Mouse (Mus musculus): ENCODE results near the gene Pde4c. TPM values are rescaled to one million over a fixed set of nuclear protein-coding genes. Genes with fewer than 3 reads are reported as not detected.
A peak's percentile ranks its signal among the peaks of the same experiment; 100 is the strongest.

Pde4c gene
- polyA plus RNA-seq, 1 experiment from 2014 or later: 0.45 TPM

- WGBS: 55% methylated on average over 8 of the region's 8 CpGs
- Histone ChIP-seq H3K9me3 (no peaks in the 10 kb centered on the region), H3K36me3 (peaks cover 24% of the 10 kb centered on the region), H3K4me2 (peak overlapping the region; percentile 96), H3K27me3 (replicated peaks) (no peaks in the 10 kb centered on the region), H3K4me1 (peaks cover 31% of the 10 kb centered on the region), H3K4me3 (replicated peaks) (peak overlapping the region; percentile 75), H3K9ac (no peak overlapping the region), H3K27ac (peak overlapping the region; percentile 65; the same call in 1 of the 2 replicates)
- no peak for ATAC-seq (ENCODE audit: insufficient read depth, low FRiP score, low read depth)
These were observed 67.3 kb downstream of the Pde4c start for GRCm38 (mm10) chr8:70790846-70791245.

- H3K4me1 ChIP-seq: peaks cover 31% of the 10 kb centered on the region
These were observed 67.8 kb downstream of the Pde4c start for GRCm38 (mm10) chr8:70791294-70791701.

GRCm38 (mm10) chr8:70791975-70792691 lies 68.6 kb downstream of the Pde4c start:
- Histone ChIP-seq H3K4me3 (replicated peaks) (peak overlapping the region; percentile 75), H3K9ac (peak overlapping the region; percentile 88; the same call in 1 of the 2 replicates), H3K9me3 (no peaks in the 10 kb centered on the region), H3K36me3 (peaks cover 12% of the 10 kb centered on the region; the same call in 1 of the 2 replicates), H3K4me2 (peak overlapping the region; percentile 96), H3K27ac (peak overlapping the region; percentile 85), H3K27me3 (replicated peaks) (no peaks in the 10 kb centered on the region), H3K4me1 (peaks cover 35% of the 10 kb centered on the region)
- peak; percentile 70 for ATAC-seq (ENCODE audit: insufficient read depth, low FRiP score, low read depth)
- WGBS: 3% methylated on average over 57 of the region's 58 CpGs

More at GRCm38 (mm10) chr8:70791294-70791701, 67.8 kb downstream of the Pde4c start:
- peak overlapping the region; percentile 75 for H3K4me3 ChIP-seq (replicated peaks)
- H3K9me3 ChIP-seq: no peaks in the 10 kb centered on the region
- peak overlapping the region; percentile 85; the same call in 1 of the 2 replicates for H3K27ac ChIP-seq
- WGBS: 50% methylated on average over 7 of the region's 7 CpGs
- H3K36me3 ChIP-seq: peaks cover 20% of the 10 kb centered on the region
- H3K9ac ChIP-seq: peak overlapping the region; percentile 88; the same call in 1 of the 2 replicates
- no peak for ATAC-seq (ENCODE audit: insufficient read depth, low FRiP score, low read depth)
- peak overlapping the region; percentile 96 for H3K4me2 ChIP-seq
- H3K27me3 ChIP-seq (replicated peaks): no peaks in the 10 kb centered on the region

DNA sequence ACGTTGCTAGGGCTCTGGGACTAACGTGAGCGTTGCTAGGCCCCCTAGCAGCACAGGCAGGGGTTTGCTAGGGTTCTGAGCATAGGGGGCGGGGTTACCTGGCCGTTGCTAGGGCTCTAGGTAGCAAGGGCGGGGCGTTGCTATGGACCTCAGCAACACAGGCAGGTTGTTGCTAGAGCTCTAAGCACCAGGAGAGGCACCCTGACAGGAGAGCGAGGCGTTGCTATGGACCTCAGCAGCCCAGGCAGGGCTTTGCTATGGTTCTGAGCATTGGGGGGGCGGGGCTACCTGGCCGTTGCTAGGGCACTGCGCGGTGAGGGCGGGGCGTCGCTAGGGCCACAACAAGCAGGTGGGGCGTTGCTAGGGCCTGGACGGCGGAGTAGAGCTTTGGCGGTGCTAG lies 69.2 kb downstream of the Pde4c start:
- peak overlapping the region; percentile 85 for H3K27ac ChIP-seq
- H3K36me3 ChIP-seq: 0 out of 2 replicates have a peak, but pooled peaks cover 7% of the 10 kb centered on the region
- H3K4me2 ChIP-seq: peak overlapping the region; percentile 96
- H3K4me3 ChIP-seq (replicated peaks): peak overlapping the region; percentile 75
- no peaks in the 10 kb centered on the region for H3K9me3 ChIP-seq
- H3K4me1 ChIP-seq: peaks cover 37% of the 10 kb centered on the region
- peak; percentile 48 for ATAC-seq (ENCODE audit: insufficient read depth, low FRiP score, low read depth)
- under 1% methylated on average over 18 of the region's 20 CpGs for WGBS
- H3K27me3 ChIP-seq (replicated peaks): no peaks in the 10 kb centered on the region
- no peak overlapping the region for H3K9ac ChIP-seq

GRCm38 (mm10) chr8:70794215-70794614 lies 70.7 kb downstream of the Pde4c start:
- ATAC-seq (ENCODE audit: insufficient read depth, low FRiP score, low read depth): no peak
- 69% methylated on average over 2 of the region's 2 CpGs for WGBS
- H3K4me2 ChIP-seq: no peak overlapping the region; the same call in 1 of the 2 replicates
- H3K27me3 ChIP-seq (replicated peaks): peaks cover 5% of the 10 kb centered on the region
- no peaks in the 10 kb centered on the region for H3K9me3 ChIP-seq
- H3K36me3 ChIP-seq: no peaks in the 10 kb centered on the region
- peak overlapping the region; percentile 31; the same call in 1 of the 2 replicates for H3K27ac ChIP-seq
- H3K4me1 ChIP-seq: peaks cover 43% of the 10 kb centered on the region
- no peak overlapping the region for H3K9ac ChIP-seq
- no peak overlapping the region for H3K4me3 ChIP-seq (replicated peaks)

DNA sequence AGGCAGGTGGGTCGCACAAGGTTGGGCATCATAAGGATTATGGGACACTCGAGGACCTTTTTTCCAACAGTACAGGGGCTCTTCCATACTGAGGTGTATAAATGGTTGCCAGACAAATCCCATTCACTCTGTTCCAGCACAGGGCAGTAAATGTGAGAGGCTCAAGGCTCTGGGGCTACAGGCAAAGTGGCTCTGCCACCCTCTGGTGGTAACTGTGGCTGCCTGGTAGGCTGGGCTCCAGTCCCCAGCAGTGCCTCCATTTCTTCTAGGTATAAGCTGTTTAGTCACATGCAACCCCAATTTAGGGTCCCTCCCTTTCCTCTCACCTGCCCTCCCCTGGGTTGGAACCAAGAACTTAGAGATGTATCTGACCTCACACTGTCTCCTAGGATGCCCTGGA lies 71.8 kb downstream of the Pde4c start:
- no peaks in the 10 kb centered on the region for H3K36me3 ChIP-seq
- H3K27ac ChIP-seq: peak overlapping the region; percentile 42; the same call in 1 of the 2 replicates
- peak overlapping the region; percentile 94; the same call in 1 of the 2 replicates for H3K4me2 ChIP-seq
- H3K9me3 ChIP-seq: no peaks in the 10 kb centered on the region
- WGBS: 87% methylated on average over 2 of the region's 2 CpGs
- no peak overlapping the region for H3K4me3 ChIP-seq (replicated peaks)
- H3K4me1 ChIP-seq: peaks cover 43% of the 10 kb centered on the region
- no peak for ATAC-seq (ENCODE audit: insufficient read depth, low FRiP score, low read depth)
- no peak overlapping the region for H3K9ac ChIP-seq
- peaks cover 10% of the 10 kb centered on the region for H3K27me3 ChIP-seq (replicated peaks)

- peak overlapping the region; percentile 55 for H3K4me3 ChIP-seq (replicated peaks)
- peak overlapping the region; percentile 40; the same call in 1 of the 2 replicates for H3K9ac ChIP-seq
- H3K4me1 ChIP-seq: peaks cover 31% of the 10 kb centered on the region
- peak overlapping the region; percentile 94 for H3K4me2 ChIP-seq
- no peaks in the 10 kb centered on the region for H3K9me3 ChIP-seq
- 4% methylated on average over 54 of the region's 54 CpGs for WGBS
- no peaks in the 10 kb centered on the region for H3K36me3 ChIP-seq
- peaks cover 14% of the 10 kb centered on the region for H3K27me3 ChIP-seq (replicated peaks)
- H3K27ac ChIP-seq: peak overlapping the region; percentile 52
- no peak for ATAC-seq (ENCODE audit: insufficient read depth, low FRiP score, low read depth)
These were observed 73.0 kb downstream of the Pde4c start for GRCm38 (mm10) chr8:70796403-70797080.

DNA sequence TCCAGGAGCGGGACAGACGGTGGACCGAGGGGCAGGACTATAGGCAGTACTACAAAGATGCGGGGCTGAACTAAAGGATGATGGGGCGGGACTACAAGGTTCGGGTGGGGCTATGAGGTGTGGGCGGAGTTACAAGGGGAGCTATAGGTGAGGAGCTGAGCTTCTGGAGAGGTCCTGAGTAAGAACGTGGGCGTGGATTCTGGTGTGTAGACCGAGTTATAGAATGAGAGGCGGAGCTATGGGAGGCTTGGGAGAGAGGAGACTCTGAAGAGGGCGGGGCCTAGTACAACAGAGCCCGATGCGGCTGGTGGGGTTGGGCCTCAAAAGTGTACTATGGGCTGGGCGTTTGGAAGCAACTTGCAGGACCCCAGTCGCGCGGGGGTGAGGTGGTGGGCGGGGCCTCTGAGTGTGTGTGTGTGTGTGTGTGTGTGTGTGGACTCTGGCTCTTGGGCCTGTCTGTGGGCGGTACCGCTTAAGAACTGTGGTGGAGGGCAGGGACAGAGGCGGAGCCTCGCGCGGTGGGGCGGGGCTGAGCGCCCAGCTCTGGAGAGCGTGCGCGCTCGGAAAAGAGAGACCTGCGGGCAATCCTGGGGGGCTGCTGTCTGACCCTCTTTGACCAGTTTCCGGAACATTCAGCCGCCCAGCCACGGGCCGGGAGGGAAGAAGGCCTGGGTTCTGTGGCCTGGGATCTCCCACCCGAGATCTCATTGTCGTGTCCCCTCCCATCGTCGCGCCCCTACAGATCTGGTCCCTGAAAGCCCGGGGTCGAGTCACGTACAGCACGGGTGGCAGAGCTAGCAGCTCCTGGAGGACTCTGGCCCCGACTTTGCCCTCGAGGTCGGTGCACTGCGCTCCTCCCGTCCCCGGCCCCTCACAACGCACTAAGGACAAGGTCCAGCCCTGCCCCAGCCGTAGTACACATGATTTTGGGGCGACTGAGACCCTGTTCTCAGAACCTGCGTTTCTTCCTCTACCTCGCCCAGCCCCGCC lies 73.9 kb downstream of the Pde4c start:
- no peaks in the 10 kb centered on the region for H3K9me3 ChIP-seq
- peak overlapping the region; percentile 94 for H3K4me2 ChIP-seq
- H3K27me3 ChIP-seq (replicated peaks): peaks cover 14% of the 10 kb centered on the region
- H3K27ac ChIP-seq: peak overlapping the region; percentile 54; the same call in 1 of the 2 replicates
- ATAC-seq (ENCODE audit: insufficient read depth, low FRiP score, low read depth): peak; percentile 87
- no peaks in the 10 kb centered on the region for H3K36me3 ChIP-seq
- under 1% methylated on average over 56 of the region's 57 CpGs for WGBS
- peaks cover 26% of the 10 kb centered on the region for H3K4me1 ChIP-seq
- peak overlapping the region; percentile 55 for H3K4me3 ChIP-seq (replicated peaks)
- H3K9ac ChIP-seq: 0 out of 2 replicates have a peak overlapping the region, but pooled peaks have one; percentile 4

DNA sequence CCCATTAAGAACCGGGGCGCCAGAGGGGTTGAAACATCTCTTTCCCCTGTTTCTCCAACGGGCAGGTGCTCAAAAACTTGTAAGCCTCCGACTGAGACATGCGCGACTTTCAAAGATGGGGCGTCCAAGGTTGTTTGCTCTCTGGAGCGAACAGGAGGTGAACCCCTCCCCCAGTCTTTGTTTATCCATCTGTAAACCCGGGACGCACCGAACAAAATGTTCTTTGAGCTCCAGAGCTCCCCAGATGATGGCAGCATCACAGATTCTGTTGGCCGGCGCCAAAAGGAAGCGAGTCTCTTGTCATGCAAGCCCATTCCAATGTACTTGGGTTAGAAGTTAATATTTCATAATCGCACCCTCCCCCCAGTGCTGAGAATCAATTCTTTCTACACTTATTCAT lies 74.8 kb downstream of the Pde4c start:
- no peaks in the 10 kb centered on the region for H3K9me3 ChIP-seq
- no peak overlapping the region for H3K27ac ChIP-seq
- 12% methylated on average over 15 of the region's 15 CpGs for WGBS
- H3K4me3 ChIP-seq (replicated peaks): peak overlapping the region; percentile 55
- H3K9ac ChIP-seq: no peak overlapping the region
- ATAC-seq (ENCODE audit: insufficient read depth, low FRiP score, low read depth): no peak
- no peaks in the 10 kb centered on the region for H3K36me3 ChIP-seq
- peaks cover 18% of the 10 kb centered on the region for H3K4me1 ChIP-seq
- H3K4me2 ChIP-seq: peak overlapping the region; percentile 94
- H3K27me3 ChIP-seq (replicated peaks): peaks cover 14% of the 10 kb centered on the region

DNA sequence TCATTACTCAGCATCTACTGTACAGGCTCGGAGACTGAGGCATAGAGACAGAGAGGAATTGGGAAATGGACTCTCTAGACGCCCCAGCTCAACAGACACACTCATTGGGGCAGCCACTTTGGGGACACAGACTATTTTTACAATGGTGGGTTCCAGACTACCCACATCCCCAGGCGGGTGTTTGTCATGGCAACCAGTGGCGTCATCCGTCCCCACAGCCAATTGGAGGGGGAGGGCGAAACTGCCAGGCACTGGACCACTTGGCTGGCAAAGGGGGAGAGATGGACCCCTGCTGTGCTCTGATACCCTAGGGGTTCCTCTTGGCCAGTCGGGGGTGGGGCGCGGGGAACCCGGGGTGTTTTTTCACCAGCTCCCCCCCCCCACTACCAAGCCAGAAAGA lies 77.1 kb downstream of the Pde4c start:
- Histone ChIP-seq H3K36me3 (no peaks in the 10 kb centered on the region), H3K27me3 (replicated peaks) (peaks cover 24% of the 10 kb centered on the region), H3K9me3 (no peaks in the 10 kb centered on the region), H3K4me1 (peaks cover 27% of the 10 kb centered on the region), H3K27ac (no peak overlapping the region), H3K4me2 (no peak overlapping the region), H3K4me3 (replicated peaks) (no peak overlapping the region), H3K9ac (no peak overlapping the region)
- ATAC-seq (ENCODE audit: insufficient read depth, low FRiP score, low read depth): no peak
- WGBS: 54% methylated on average over 10 of the region's 10 CpGs

Data from stomach, embryonic 15.5 days (tissue).